Mouse (Mus musculus) limb, embryonic 14.5 days (tissue): ENCODE measurements around the gene Mrpl27. TPM values are rescaled to one million over a fixed set of nuclear protein-coding genes. Genes with fewer than 3 reads are reported as not detected.

Experiments used
- ATAC-seq: fragments of 200-750 bp; cut with Nextera tagmentation; 2 replicates; pipeline ENCODE4 v1.8.0; 2017; ENCODE audit warnings: low read depth, moderate number of reproducible peaks, moderate TSS enrichment; ENCODE audit not compliant: low FRiP score
- DNase-seq: peaks from one replicate; pipeline ENCODE4 v3.0.0-alpha.2; 2015; ENCODE audit warnings: low spot score
- H3K27ac ChIP-seq: fragments of 300-500 bp; sonication (generic); replicated peaks from 2 replicates; pipeline ENCODE4 v1.5.1; 2014; ENCODE audit warnings: low read depth, mild to moderate bottlenecking, low read length, moderate library complexity, mixed read lengths
- H3K27me3 ChIP-seq: fragments of 300-500 bp; sonication (generic); 2 replicates; pipeline ENCODE4 v1.6.1; 2014; ENCODE audit warnings: low read length, mixed read lengths; ENCODE audit not compliant: control insufficient read depth, insufficient read depth
- H3K36me3 ChIP-seq: fragments of 300-500 bp; sonication (generic); 2 replicates; pipeline ENCODE4 v1.6.1; 2014; ENCODE audit warnings: mild to moderate bottlenecking, low read length, moderate library complexity, mixed read lengths; ENCODE audit not compliant: control insufficient read depth, insufficient read depth
- H3K4me1 ChIP-seq: fragments of 300-500 bp; sonication (generic); 2 replicates; pipeline ENCODE4 v1.6.1; 2014; ENCODE audit warnings: antibody characterized with exemption, low read length, mixed read lengths; ENCODE audit not compliant: control insufficient read depth, insufficient read depth
- H3K4me2 ChIP-seq: fragments of 300-500 bp; sonication (generic); replicated peaks from 2 replicates; pipeline ENCODE4 v1.6.1; 2014; ENCODE audit warnings: low read depth, mild to moderate bottlenecking, low read length, moderate library complexity; ENCODE audit not compliant: severe bottlenecking
- H3K4me3 ChIP-seq: fragments of 300-500 bp; sonication (generic); replicated peaks from 2 replicates; pipeline ENCODE4 v1.5.1; 2014; ENCODE audit warnings: low read length
- H3K9ac ChIP-seq: fragments of 300-500 bp; sonication (generic); 2 replicates; pipeline ENCODE4 v1.6.1; 2014; ENCODE audit warnings: mild to moderate bottlenecking, low read depth, low read length, moderate library complexity; ENCODE audit not compliant: severe bottlenecking
- H3K9me3 ChIP-seq: fragments of 300-500 bp; sonication (generic); 2 replicates; pipeline ENCODE4 v1.6.1; 2016; ENCODE audit warnings: low read length; ENCODE audit not compliant: control insufficient read depth
- POLR2A ChIP-seq: fragments of 200-500 bp; IDR thresholded peaks from 2 replicates; pipeline ENCODE4 v1.8.0; 2012; ENCODE audit warnings: inconsistent platforms, mild to moderate bottlenecking, moderate library complexity, borderline replicate concordance; ENCODE audit not compliant: insufficient read depth, insufficient read length; ENCODE audit errors: extremely low read depth
- WGBS: fragments of 180-500 bp; shearing (Covaris S2); extraction: QIAGEN DNeasy Blood & Tissue Kit; methylation state at CpG from one replicate; pipeline ENCODE4 v1.1.7; 2014; 5-methylcytosine and 5-hydroxymethylcytosine counted together
- polyA plus RNA-seq, 2 experiments: library from polyadenylated mRNA; depleted of rRNA in 1 of 2; stranded (reverse) in 1 of 2; unstranded in 1 of 2; fragments of >200 nt; fragmentation: Nextera tagmentation in 1 of 2; extraction: Ambion mirVana in 1 of 2; gene quantifications; 2 replicates each; pipeline versions ENCODE4 v1.2.1 to v1.2.3; 2012 to 2014

Mrpl27 gene
- polyA plus RNA-seq, 2 experiments, result 113 TPM

GRCm38 (mm10) chr11:94704472-94704871, 50.9 kb downstream of the Mrpl27 start, which contains the start of gene Gm11541:
TSS of gene Gm11541 (minus strand) at chr11:94704499.
- WGBS, result 64% methylated on average over 5 of the region's 5 CpGs
- no peak within 1 kb of the TSS for H3K9ac ChIP-seq
- peaks cover 6% of the 10 kb centered on the region; the same call in 1 of the 2 replicates for H3K4me1 ChIP-seq
- ATAC-seq (no peak), DNase-seq (peak; percentile 55)
- no peaks in the 10 kb centered on the region for H3K27me3 ChIP-seq
- no peaks in the 10 kb centered on the region for H3K36me3 ChIP-seq
- H3K4me3 ChIP-seq, result no peak within 1 kb of the TSS
- no peak for TF ChIP-seq POLR2A
- no peak within 1 kb of the TSS for H3K27ac ChIP-seq
- H3K4me2 ChIP-seq, result no peak within 1 kb of the TSS
- no peaks in the 10 kb centered on the region for H3K9me3 ChIP-seq

Other genes starting within 250 kb of the Mrpl27 start
- 449 and 693 TPM in 2 replicates for gene Cacna1g, start 179.6 kb upstream of the Mrpl27 start, polyA plus RNA-seq (2012; rRNA removed)
- 49.0 and 59.3 TPM in 2 replicates for gene Cacna1g, start 179.6 kb upstream of the Mrpl27 start, polyA plus RNA-seq (2014; fragmentation: Nextera tagmentation; extraction: Ambion mirVana)
- gene Spata20, start 167.6 kb upstream of the Mrpl27 start, polyA plus RNA-seq (2012; rRNA removed), result 0.16 and 0.29 TPM in 2 replicates
- gene Spata20, start 167.6 kb upstream of the Mrpl27 start, polyA plus RNA-seq (2014; fragmentation: Nextera tagmentation; extraction: Ambion mirVana), result 0.14 and 0.33 TPM in 2 replicates
- gene Epn3, start 153.8 kb upstream of the Mrpl27 start, polyA plus RNA-seq (2012; rRNA removed), result 3.0 and 3.6 TPM in 2 replicates
- gene Epn3, start 153.8 kb upstream of the Mrpl27 start, polyA plus RNA-seq (2014; fragmentation: Nextera tagmentation; extraction: Ambion mirVana), result 3.5 and 4.3 TPM in 2 replicates
- gene Mycbpap, start 132.0 kb upstream of the Mrpl27 start, polyA plus RNA-seq (2012; rRNA removed), result 2.5 and 2.6 TPM in 2 replicates
- 1.2 and 1.5 TPM in 2 replicates for gene Mycbpap, start 132.0 kb upstream of the Mrpl27 start, polyA plus RNA-seq (2014; fragmentation: Nextera tagmentation; extraction: Ambion mirVana)
- 11.5 and 12.9 TPM in 2 replicates for gene Rsad1, start 104.5 kb upstream of the Mrpl27 start, polyA plus RNA-seq (2012; rRNA removed)
- gene Rsad1, start 104.5 kb upstream of the Mrpl27 start, polyA plus RNA-seq (2014; fragmentation: Nextera tagmentation; extraction: Ambion mirVana), result 2.2 and 3.9 TPM in 2 replicates
- gene Chad, start 88.7 kb upstream of the Mrpl27 start, polyA plus RNA-seq (2012; rRNA removed), result 29.5 and 47.5 TPM in 2 replicates
- 17.0 and 18.2 TPM in 2 replicates for gene Chad, start 88.7 kb upstream of the Mrpl27 start, polyA plus RNA-seq (2014; fragmentation: Nextera tagmentation; extraction: Ambion mirVana)
- 36.3 and 43.2 TPM in 2 replicates for gene Acsf2, start 51.9 kb upstream of the Mrpl27 start, polyA plus RNA-seq (2012; rRNA removed)
- 9.5 and 10.7 TPM in 2 replicates for gene Acsf2, start 51.9 kb upstream of the Mrpl27 start, polyA plus RNA-seq (2014; fragmentation: Nextera tagmentation; extraction: Ambion mirVana)
- 149 TPM in 2 replicates for gene Lrrc59, start 24.0 kb upstream of the Mrpl27 start, polyA plus RNA-seq (2012; rRNA removed)
- gene Lrrc59, start 24.0 kb upstream of the Mrpl27 start, polyA plus RNA-seq (2014; fragmentation: Nextera tagmentation; extraction: Ambion mirVana), result 197 and 200 TPM in 2 replicates
- 18.9 and 19.5 TPM in 2 replicates for gene Eme1, start 197 bp downstream of the Mrpl27 start, polyA plus RNA-seq (2012; rRNA removed)
- gene Eme1, start 197 bp downstream of the Mrpl27 start, polyA plus RNA-seq (2014; fragmentation: Nextera tagmentation; extraction: Ambion mirVana), result 16.5 and 19.4 TPM in 2 replicates
- gene Xylt2, start 23.7 kb downstream of the Mrpl27 start, polyA plus RNA-seq (2012; rRNA removed), result 40.0 and 52.7 TPM in 2 replicates
- gene Xylt2, start 23.7 kb downstream of the Mrpl27 start, polyA plus RNA-seq (2014; fragmentation: Nextera tagmentation; extraction: Ambion mirVana), result 27.4 and 28.6 TPM in 2 replicates
- 0.06 and 0.14 TPM in 2 replicates for gene Gm11541, start 50.7 kb downstream of the Mrpl27 start, polyA plus RNA-seq (2012; rRNA removed)
- gene Gm11541, start 50.7 kb downstream of the Mrpl27 start, polyA plus RNA-seq (2014; fragmentation: Nextera tagmentation; extraction: Ambion mirVana), result 0.19 and 0.22 TPM in 2 replicates
- gene Cdc34b, start 88.0 kb downstream of the Mrpl27 start, polyA plus RNA-seq (2012; rRNA removed), result 0.08 and 0.26 TPM in 2 replicates
- not detected in 2 replicates for gene Cdc34b, start 88.0 kb downstream of the Mrpl27 start, polyA plus RNA-seq (2014; fragmentation: Nextera tagmentation; extraction: Ambion mirVana)
- not detected in 2 replicates for gene Tmem92, start 128.9 kb downstream of the Mrpl27 start, polyA plus RNA-seq (2012; rRNA removed)
- not detected in 2 replicates for gene Tmem92, start 128.9 kb downstream of the Mrpl27 start, polyA plus RNA-seq (2014; fragmentation: Nextera tagmentation; extraction: Ambion mirVana)